Mouse (Mus musculus) G1E (cell line): Measurements from ENCODE around the gene Specc1l.

Source experiments
- CTCF ChIP-seq: IDR thresholded peaks from 2 replicates; pipeline ENCODE4 v1.5.1; 2012; ENCODE audit warnings: low read depth, low read length, inconsistent platforms, mixed read lengths
- GATA1 ChIP-seq: IDR thresholded peaks from 2 replicates; pipeline ENCODE4 v1.6.1; 2012; ENCODE audit warnings: borderline replicate concordance, low read length, inconsistent platforms, mixed read lengths
- GATA2 ChIP-seq: IDR thresholded peaks from 2 replicates; pipeline ENCODE4 v1.6.1; 2012; ENCODE audit warnings: low read depth, low read length, inconsistent platforms, borderline replicate concordance
- POLR2AphosphoS5 ChIP-seq: IDR thresholded peaks from 2 replicates; pipeline ENCODE4 v1.6.1; 2012; ENCODE audit warnings: low read depth, low read length, inconsistent platforms; ENCODE audit not compliant: insufficient replicate concordance
- TAL1 ChIP-seq: conservative IDR thresholded peaks from 2 replicates; pipeline ENCODE4 v1.6.1; 2012; ENCODE audit warnings: low read depth, low read length, inconsistent platforms, mixed read lengths

GRCm38 (mm10) chr10:75235726-75236125, 23.9 kb downstream of the Specc1l start:
- no peak for TF ChIP-seq CTCF
- no peak for TF ChIP-seq POLR2AphosphoS5
- TF ChIP-seq TAL1, result no peak
- TF ChIP-seq GATA2, result no peak
- no peak for TF ChIP-seq GATA1
